Mouse (Mus musculus) lung, postnatal 0 days (tissue): ENCODE data around the gene Parp8.

Source experiments
- CTCF ChIP-seq: IDR thresholded peaks from 2 replicates; pipeline ENCODE4 v1.5.1; 2016; ENCODE audit warnings: antibody characterized with exemption, mild to moderate bottlenecking
- EP300 ChIP-seq: IDR thresholded peaks from 2 replicates; pipeline ENCODE4 v1.6.1; 2016; ENCODE audit warnings: antibody characterized with exemption, mild to moderate bottlenecking, control low read depth

- TF ChIP-seq EP300 = no peak
- TF ChIP-seq CTCF = no peak
Measured at GRCm38 (mm10) chr13:117033676-117034308, 8.5 kb upstream of the Parp8 start.
